Mouse (Mus musculus) brown adipose tissue, adult 24 weeks (tissue): Measurements from ENCODE around the gene Vps13a. TPM values are rescaled to one million over a fixed set of nuclear protein-coding genes. Genes with fewer than 3 reads are reported as not detected.

Experiments
- H3K27ac ChIP-seq: fragments of 200-500 bp; replicated peaks from 2 replicates; pipeline ENCODE4 v1.5.1; 2012; ENCODE audit warnings: low read depth, mild to moderate bottlenecking, low read length
- H3K4me1 ChIP-seq: fragments of 200-500 bp; 2 replicates; pipeline ENCODE4 v1.6.1; 2012; ENCODE audit warnings: low read length, mixed read lengths; ENCODE audit not compliant: control insufficient read depth, insufficient read depth, insufficient read length
- H3K4me3 ChIP-seq: fragments of 200-500 bp; 2 replicates; pipeline ENCODE4 v1.5.1; 2012; ENCODE audit warnings: low read depth, mild to moderate bottlenecking, low read length, moderate library complexity; ENCODE audit not compliant: insufficient read depth
- polyA plus RNA-seq: library from polyadenylated mRNA; stranded (reverse); fragments of >200 nt; gene quantifications from 2 replicates; pipeline ENCODE4 v1.2.4, GENCODE M21; 2012; ENCODE audit not compliant: missing spikeins, insufficient read depth, insufficient read length

The Vps13a gene
- polyA plus RNA-seq, 1 experiment: 26.2 TPM

- Histone ChIP-seq H3K27ac (no peak overlapping the region), H3K4me3 (no peak overlapping the region), H3K4me1 (no peaks in the 10 kb centered on the region)
These were observed 201.0 kb downstream of the Vps13a start for GRCm38 (mm10) chr19:16579656-16580260.

GRCm38 (mm10) chr19:16576790-16577189 is 203.9 kb downstream of the Vps13a start:
- Histone ChIP-seq H3K27ac (no peak overlapping the region), H3K4me3 (no peak overlapping the region), H3K4me1 (no peaks in the 10 kb centered on the region)

Other genes with a start within 250 kb of the Vps13a start
- gene Foxb2, start 92.9 kb upstream of the Vps13a start, polyA plus RNA-seq: not detected in 2 replicates
- gene Prune2, start 175.2 kb upstream of the Vps13a start, polyA plus RNA-seq: 4.6 and 14.3 TPM in 2 replicates